Mouse (Mus musculus) mesoderm, embryonic 11.5 days (tissue): ENCODE data around the gene Plac9a.
"Not testable (repeated sequence)": the region's sequence is repeated elsewhere in the genome, so short reads cannot be mapped to it uniquely, and the experiment has no call there.

Source experiments
- DNase-seq: peaks from one replicate; pipeline ENCODE4 v3.0.0-alpha.2; 2012; ENCODE audit warnings: low read depth, low spot score

Plac9a gene

GRCm38 (mm10) chr14:25903000-25903399 lies at the start of gene Plac9a:
TSS of gene Plac9a (minus strand) at chr14:25903100.
- DNase-seq = not testable (repeated sequence)

DNA sequence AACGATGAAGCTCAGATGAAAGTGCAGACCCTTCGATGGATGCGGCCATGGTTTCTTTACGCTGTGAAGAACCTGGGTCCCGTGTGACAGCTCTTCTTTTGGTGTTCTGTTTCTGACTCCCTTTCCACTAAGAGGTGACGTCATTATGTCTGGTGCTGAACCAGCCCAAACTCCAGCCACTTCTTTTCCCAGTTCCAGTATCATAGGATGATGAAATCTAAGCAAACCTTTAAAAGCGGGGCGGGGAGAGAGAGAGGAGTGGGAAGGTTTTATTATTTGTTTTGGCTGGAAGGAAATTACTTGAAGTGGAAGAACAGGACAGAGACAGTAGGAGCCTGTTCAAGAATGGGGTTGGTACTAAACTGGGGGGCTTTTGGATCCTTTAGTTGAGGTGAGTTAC lies 35.1 kb upstream of the Plac9a start, which contains the start of gene Cphx1:
TSS of gene Cphx1 (plus strand) at position 301 of the 400 bp plus-strand sequence.
- DNase-seq = not testable (repeated sequence)

DNA sequence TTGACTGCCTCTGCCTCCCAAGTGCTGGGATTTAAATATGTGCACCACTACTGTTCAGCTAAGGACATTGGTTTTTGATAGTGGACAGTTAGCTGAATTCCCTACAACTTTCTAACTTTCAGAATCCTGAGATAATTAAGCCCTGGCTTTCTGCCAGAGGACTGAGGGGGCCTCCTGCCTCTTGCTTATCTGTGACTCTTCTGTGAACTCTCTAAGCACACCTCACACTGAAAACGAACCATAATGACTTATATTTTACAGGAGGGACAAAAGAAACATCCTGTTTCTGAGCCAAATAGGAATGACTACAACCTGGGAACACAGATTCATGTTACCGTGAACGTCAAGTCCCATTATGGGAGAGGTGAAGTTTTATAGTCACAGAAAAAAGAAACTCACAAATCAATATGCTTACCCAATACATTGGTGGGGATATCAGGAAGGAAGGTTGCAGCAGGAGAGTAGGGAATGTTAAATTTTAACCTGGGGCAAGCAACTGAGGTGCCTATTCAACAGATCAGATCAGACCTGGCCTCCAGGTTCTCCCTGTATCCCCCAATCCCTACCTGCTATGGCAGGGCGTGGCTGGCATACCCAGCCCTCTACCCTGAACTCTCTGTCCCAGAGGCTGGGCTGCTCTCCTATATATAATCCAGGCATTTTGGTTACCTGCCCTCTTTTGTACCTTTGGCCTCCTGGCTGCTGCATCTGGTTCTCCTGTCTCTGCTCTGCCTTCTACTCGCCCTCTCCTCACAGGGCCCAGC lies 34.1 kb upstream of the Plac9a start:
- not testable (repeated sequence) for DNase-seq

DNA sequence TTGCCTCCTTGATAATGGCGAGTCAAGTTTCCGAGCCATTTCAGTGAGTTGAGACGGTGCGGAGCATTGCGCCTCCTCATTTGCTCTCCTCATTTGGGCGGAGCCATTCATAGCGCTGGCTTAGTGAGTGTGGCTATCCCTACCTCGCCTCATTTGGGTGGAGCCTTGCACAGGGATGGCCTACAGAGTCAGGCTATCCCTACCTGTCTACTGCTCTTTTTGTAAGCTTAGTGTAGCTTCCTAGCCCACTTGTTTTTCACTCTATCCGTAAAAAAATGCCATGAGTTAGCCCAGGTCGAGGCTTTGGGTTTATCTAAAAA lies 24.6 kb upstream of the Plac9a start, which contains the start of gene Tmem254a:
TSS of gene Tmem254a (minus strand) at position 111 of the 320 bp plus-strand sequence.
- DNase-seq = not testable (repeated sequence)

- not testable (repeated sequence) for DNase-seq
These were observed 24.1 kb upstream of the Plac9a start for GRCm38 (mm10) chr14:25926814-25927561.

GRCm38 (mm10) chr14:25918427-25919170 lies 15.7 kb upstream of the Plac9a start:
- DNase-seq = not testable (repeated sequence)

DNA sequence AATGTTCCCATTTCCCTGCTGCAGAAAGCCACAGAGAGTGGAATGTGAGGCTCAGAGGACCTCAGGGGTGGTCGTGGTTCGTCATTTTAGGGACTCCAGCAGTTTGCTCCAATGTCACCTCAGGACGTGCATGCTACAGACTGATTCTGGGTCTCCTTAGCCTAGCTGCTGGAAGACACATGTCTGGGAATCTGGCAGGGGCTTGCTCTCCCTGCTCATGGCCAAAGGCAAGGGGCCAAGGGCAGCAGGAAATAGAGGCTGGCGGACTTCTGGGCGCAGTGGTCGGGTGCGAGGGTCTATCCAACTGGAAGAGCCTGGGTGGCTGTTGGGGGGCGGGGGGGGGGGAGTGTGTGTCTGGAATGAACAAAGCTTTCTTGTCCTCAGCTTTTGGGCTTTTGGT lies 6.1 kb upstream of the Plac9a start:
- DNase-seq = not testable (repeated sequence)

DNA sequence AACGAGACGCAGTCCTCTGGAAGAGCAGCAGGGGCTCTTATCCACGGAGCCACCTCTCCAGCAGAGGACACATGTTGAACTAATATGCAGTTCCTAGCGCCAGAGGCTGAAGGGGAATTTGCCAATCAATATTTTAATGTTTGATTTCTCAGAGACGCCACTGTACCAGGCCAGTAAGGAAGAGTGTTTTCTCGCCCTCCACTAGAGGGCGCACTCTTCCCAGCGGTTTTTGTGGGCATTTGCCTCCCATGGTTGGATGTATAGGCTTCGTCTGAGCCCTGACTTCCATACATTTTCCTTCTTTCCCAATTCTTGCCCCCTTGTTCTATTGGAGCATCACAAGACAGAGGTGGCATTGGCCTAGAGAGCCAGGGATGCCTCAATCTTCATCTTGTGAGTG lies 4.4 kb upstream of the Plac9a start:
- DNase-seq = not testable (repeated sequence)

DNA sequence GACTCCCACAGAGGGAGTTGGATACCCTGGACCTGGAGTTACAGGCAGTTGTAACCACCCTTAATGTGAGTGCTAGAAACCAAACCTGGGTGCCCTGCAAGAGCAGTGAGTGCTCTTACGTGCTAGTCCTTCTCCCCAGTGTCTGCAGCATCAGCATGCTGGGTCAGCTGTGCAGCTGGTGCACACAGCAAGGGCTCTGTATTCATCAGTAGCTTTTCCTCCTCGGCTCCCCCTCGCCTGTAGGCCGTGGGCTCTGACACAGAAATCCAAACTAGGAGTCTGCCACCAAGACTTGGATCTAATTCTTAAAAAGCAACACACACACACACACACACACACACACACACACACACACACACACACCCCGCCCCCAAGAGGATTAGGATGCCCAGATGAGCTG lies 2.3 kb upstream of the Plac9a start:
- DNase-seq = not testable (repeated sequence)

- DNase-seq = not testable (repeated sequence)
These were observed 7.2 kb downstream of the Plac9a start for GRCm38 (mm10) chr14:25895686-25896085.

GRCm38 (mm10) chr14:25894566-25894965 lies 8.3 kb downstream of the Plac9a start:
- not testable (repeated sequence) for DNase-seq

DNA sequence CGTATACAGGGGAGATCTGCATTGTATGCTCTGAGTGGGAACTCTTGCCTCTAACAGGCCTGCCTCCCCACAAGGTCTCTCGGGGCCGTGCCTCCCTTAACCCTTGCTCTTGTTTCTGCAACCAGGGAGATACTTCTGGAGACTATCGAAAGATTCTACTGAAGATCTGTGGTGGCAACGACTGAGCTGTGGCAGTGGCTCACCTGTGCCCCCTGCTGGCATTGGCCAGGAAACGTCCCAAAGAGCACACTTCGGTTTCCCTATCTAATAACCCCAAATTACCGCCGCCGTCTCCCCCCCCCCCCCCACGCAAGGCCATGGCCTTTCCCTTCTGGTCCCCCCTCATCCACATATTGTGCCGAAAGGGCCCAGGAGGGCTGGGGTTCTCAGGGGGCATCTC lies 17.0 kb downstream of the Plac9a start:
- not testable (repeated sequence) for DNase-seq

DNA sequence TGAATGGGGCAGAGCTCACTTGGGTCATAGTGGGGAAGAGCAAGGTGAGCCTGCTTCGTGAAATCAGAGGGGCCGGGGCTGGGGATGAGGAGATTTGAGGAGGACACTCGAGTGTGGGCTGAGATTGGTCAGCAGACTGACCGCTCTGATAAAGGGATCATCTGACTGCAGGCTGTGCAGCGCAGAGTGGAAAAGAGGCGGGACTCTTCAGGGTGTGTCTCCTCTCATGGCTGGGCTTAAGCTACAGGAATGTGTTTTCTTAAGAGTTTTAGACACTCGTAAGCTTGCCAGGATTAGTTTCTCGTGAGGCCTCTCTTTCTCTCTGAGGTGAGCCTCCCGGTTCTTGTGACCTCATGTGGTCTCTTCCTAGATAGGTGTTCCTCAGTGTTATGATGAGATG lies 21.1 kb downstream of the Plac9a start:
- DNase-seq = not testable (repeated sequence)

DNA sequence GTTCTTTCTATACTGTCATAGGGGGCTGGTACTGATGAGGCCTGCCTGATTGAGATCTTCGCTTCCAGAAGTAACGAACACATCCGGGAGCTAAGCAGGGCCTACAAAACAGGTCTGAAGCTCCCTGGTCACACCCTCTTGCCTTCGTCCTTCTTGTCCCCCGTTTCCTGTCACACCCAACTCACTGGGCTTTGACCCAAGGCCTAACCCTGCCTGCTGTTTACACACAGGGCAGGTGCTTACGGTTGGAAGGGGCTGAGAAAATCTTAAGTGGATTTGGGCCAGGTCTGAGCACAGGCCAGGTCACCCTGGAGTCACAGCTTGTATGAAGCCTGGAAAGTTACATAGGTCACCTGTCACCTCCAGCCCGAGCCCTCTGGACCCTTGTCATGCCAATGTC lies 26.3 kb downstream of the Plac9a start:
- not testable (repeated sequence) for DNase-seq

- DNase-seq = no peak
These were observed 30.2 kb downstream of the Plac9a start for GRCm38 (mm10) chr14:25872461-25873415.

DNA sequence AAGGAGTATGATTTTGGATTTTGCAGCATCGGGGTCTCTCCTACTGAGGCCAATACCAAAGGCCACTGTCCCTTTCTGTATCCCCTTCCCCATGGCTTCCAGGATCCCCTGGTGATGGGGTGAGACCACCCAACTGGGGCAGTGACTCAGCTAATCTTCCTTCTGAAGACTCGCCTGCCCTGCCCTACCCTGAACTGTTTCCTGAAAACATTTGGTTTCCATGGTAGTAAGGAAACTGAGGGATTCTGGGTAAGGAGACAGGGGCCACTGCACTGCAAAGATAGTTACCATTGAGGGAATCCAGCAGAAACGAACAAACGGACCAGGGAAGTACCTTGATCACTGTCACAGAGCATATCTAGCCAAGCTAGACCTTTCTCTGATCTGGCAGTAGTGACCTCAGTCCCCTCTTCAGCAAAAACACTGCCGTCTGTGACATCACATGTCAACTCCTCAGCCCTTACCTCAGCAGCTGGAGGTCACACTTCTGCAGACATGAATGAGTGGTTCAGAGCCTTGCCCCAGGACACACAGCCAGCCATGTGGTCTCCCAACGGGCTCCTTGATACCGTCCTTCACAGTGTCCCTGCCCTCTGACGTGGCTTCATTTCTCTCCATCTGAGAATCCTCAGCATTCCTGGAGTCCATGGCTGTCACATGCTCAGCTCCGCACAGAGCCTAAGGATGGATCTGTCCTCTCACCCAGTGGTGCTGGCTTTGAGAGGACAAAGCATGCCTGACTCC lies 33.6 kb downstream of the Plac9a start:
- DNase-seq = no peak

GRCm38 (mm10) chr14:25868706-25869105 lies 34.2 kb downstream of the Plac9a start:
- DNase-seq = no peak

DNA sequence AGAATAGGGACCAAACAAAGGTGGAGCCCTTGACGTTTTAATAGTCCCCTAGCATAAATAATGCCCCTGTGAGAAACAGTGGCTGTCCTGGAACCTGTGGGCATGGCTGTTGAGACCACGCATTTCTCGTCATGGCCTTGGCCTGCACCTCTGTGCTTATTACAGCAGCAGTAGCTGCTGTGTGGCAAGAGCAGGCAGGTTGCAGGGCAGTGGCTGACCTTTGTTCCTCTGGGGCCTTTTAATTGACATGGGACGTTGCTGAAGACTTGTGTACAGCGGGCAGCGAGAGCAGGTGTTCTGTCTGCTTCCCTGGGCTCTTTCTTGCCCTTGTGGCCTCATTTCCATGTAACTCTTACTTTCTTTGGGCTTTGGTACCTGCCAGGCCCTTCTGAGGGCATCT lies 35.1 kb downstream of the Plac9a start:
- DNase-seq = no peak

GRCm38 (mm10) chr14:25866832-25867231 lies 36.1 kb downstream of the Plac9a start:
- DNase-seq = no peak

GRCm38 (mm10) chr14:25866384-25866783 lies 36.5 kb downstream of the Plac9a start:
- no peak for DNase-seq
